In genomic region chr14:29592896-29593295, GRCm38 (mm10) we compare ENCODE assay signal across 22 mouse cellular contexts.
DNase-seq lines count a peak whose midpoint lies in the region; ATAC-seq lines count a peak whose summit lies in the region.
"Had no signal": no experiment of that assay in that cellular context is flagged by ENCODE, and none has a peak within 500 bp of the region (broad histone marks: within the 10 kb centered on the region; RNA-seq: fewer than 3 reads in every experiment).

No protein-coding gene starts in this region.

- WGBS in forebrain, embryonic 16.5 days = 85% methylated on average over 4 of the region's 4 CpGs
- WGBS in forebrain, embryonic 13.5 days = 87% methylated on average over 4 of the region's 4 CpGs

- no peak overlapping the region for H3K4me2 ChIP-seq in forebrain, embryonic 16.5 days (ENCODE audit: low read length)
- H3K4me2 ChIP-seq in forebrain, embryonic 13.5 days = no peak overlapping the region
- H3K4me2 ChIP-seq: embryonic facial prominence, embryonic 12.5 days; embryonic facial prominence, embryonic 15.5 days; forebrain, embryonic 12.5 days; heart, embryonic 12.5 days; heart, embryonic 15.5 days; hindbrain, embryonic 14.5 days had no signal

- 0 out of 2 replicates have a peak overlapping the region, but pooled peaks have one; percentile 18 for H3K27ac ChIP-seq in forebrain, embryonic 16.5 days (ENCODE audit: low read length)
- H3K27ac ChIP-seq in forebrain, embryonic 13.5 days = no peak overlapping the region
- H3K27ac ChIP-seq: embryonic facial prominence, embryonic 12.5 days; embryonic facial prominence, embryonic 15.5 days; forebrain, embryonic 12.5 days; heart, embryonic 15.5 days; hindbrain, embryonic 14.5 days had no signal

- H3K9ac ChIP-seq in forebrain, embryonic 16.5 days (replicated peaks; ENCODE audit: low read depth, low read length) = no peak overlapping the region
- no peak overlapping the region for H3K9ac ChIP-seq in forebrain, embryonic 13.5 days
- H3K9ac ChIP-seq: embryonic facial prominence, embryonic 12.5 days; embryonic facial prominence, embryonic 15.5 days; forebrain, embryonic 12.5 days; heart, embryonic 12.5 days; heart, embryonic 15.5 days; hindbrain, embryonic 14.5 days had no signal

- ATAC-seq in forebrain, embryonic 16.5 days = no peak
- no peak for ATAC-seq in forebrain, embryonic 13.5 days
- ATAC-seq: CD4-positive, CD25-positive, alpha-beta regulatory T cell, adult 4 months; intestine, postnatal 0 days had no signal

- H3K27me3 ChIP-seq in forebrain, embryonic 16.5 days (replicated peaks; ENCODE audit: control insufficient read depth, insufficient read depth, low read length) = no peaks in the 10 kb centered on the region
- no peaks in the 10 kb centered on the region for H3K27me3 ChIP-seq in forebrain, embryonic 13.5 days
- H3K27me3 ChIP-seq: embryonic facial prominence, embryonic 12.5 days; embryonic facial prominence, embryonic 15.5 days; forebrain, embryonic 12.5 days; heart, embryonic 12.5 days; heart, embryonic 15.5 days had no signal

- no peak overlapping the region for H3K4me3 ChIP-seq in forebrain, embryonic 16.5 days (replicated peaks; ENCODE audit: low read length)
- H3K4me3 ChIP-seq in forebrain, embryonic 13.5 days = no peak overlapping the region
- H3K4me3 ChIP-seq: embryonic facial prominence, embryonic 12.5 days; embryonic facial prominence, embryonic 15.5 days; forebrain, embryonic 12.5 days; heart, embryonic 12.5 days; heart, embryonic 15.5 days had no signal

- H3K36me3 ChIP-seq in forebrain, embryonic 16.5 days (ENCODE audit: control insufficient read depth, insufficient read depth) = no peaks in the 10 kb centered on the region
- no peaks in the 10 kb centered on the region for H3K36me3 ChIP-seq in forebrain, embryonic 13.5 days (ENCODE audit: poor library complexity, severe bottlenecking)
- H3K36me3 ChIP-seq: embryonic facial prominence, embryonic 12.5 days; embryonic facial prominence, embryonic 15.5 days; forebrain, embryonic 12.5 days; heart, embryonic 12.5 days; heart, embryonic 15.5 days had no signal

- no peaks in the 10 kb centered on the region for H3K4me1 ChIP-seq in forebrain, embryonic 16.5 days (replicated peaks; ENCODE audit: control insufficient read depth, insufficient read depth, low read length)
- no peaks in the 10 kb centered on the region for H3K4me1 ChIP-seq in forebrain, embryonic 13.5 days
- H3K4me1 ChIP-seq: embryonic facial prominence, embryonic 12.5 days; embryonic facial prominence, embryonic 15.5 days; forebrain, embryonic 12.5 days; heart, embryonic 12.5 days; heart, embryonic 15.5 days had no signal

- peak; percentile 4 for DNase-seq in adrenal gland, adult 8-10 months
- peak; percentile 13 for DNase-seq in adrenal gland, postnatal 10 days
- peak; percentile 19 to 21 for DNase-seq in adrenal gland, postnatal 36 days
- no peak for DNase-seq in frontal cortex, postnatal 25 days (ENCODE audit: low spot score in 2 of 2)
- DNase-seq: cerebellum, adult 11 months; cerebellum, adult 2 months; cerebellum, adult 9-11 months; gastrocnemius, postnatal 14 days; heart, adult 18-20 months; heart, postnatal 10 days; heart, postnatal 4 days; kidney, adult 2 months had no signal

- no peaks in the 10 kb centered on the region for H3K9me3 ChIP-seq in forebrain, embryonic 16.5 days (ENCODE audit: control insufficient read depth, low read length)
- 0 out of 2 replicates have a peak, but pooled peaks cover 3% of the 10 kb centered on the region for H3K9me3 ChIP-seq in forebrain, embryonic 13.5 days (replicated peaks)
- H3K9me3 ChIP-seq: embryonic facial prominence, embryonic 12.5 days; embryonic facial prominence, embryonic 15.5 days; forebrain, embryonic 12.5 days; heart, embryonic 15.5 days had no signal

Comparison
In these comparisons a context has a peak if more than half of its experiments do, and no peak if none do; other contexts are left out.
1. DNase-seq: peak in adrenal gland, adult 8-10 months (single experiment), adrenal gland, postnatal 10 days (single experiment) and adrenal gland, postnatal 36 days (2 of 2); none in frontal cortex, postnatal 25 days (0 of 2).